Mouse (Mus musculus) telencephalon, adult 2 months (tissue): ENCODE measurements around the gene Foxp1.
A peak's percentile ranks its signal among the peaks of the same experiment; 100 is the strongest.

ENCODE experiments used
- DNase-seq: peaks from one replicate; pipeline ENCODE4 v3.0.0-alpha.2; 2011; ENCODE audit warnings: low read depth, low spot score

The Foxp1 gene

GRCm38 (mm10) chr6:99285026-99285425 is 237.5 kb downstream of the Foxp1 start:
- no peak for DNase-seq

GRCm38 (mm10) chr6:99284019-99284418 is 238.5 kb downstream of the Foxp1 start:
- no peak for DNase-seq

- no peak for DNase-seq
Observed at GRCm38 (mm10) chr6:99282866-99283657, 239.5 kb downstream of the Foxp1 start.

GRCm38 (mm10) chr6:99281433-99281832 is 241.1 kb downstream of the Foxp1 start:
- no peak for DNase-seq

- no peak for DNase-seq
Observed at GRCm38 (mm10) chr6:99280619-99281018, 241.9 kb downstream of the Foxp1 start.

- no peak for DNase-seq
Observed at GRCm38 (mm10) chr6:99277251-99277650, 245.3 kb downstream of the Foxp1 start.

- no peak for DNase-seq
Observed at GRCm38 (mm10) chr6:99276297-99276653, 246.2 kb downstream of the Foxp1 start.

- DNase-seq: no peak
Observed at GRCm38 (mm10) chr6:99275381-99276296, 246.9 kb downstream of the Foxp1 start.

GRCm38 (mm10) chr6:99274667-99275066 is 247.9 kb downstream of the Foxp1 start:
- no peak for DNase-seq

GRCm38 (mm10) chr6:99274222-99274621 is 248.3 kb downstream of the Foxp1 start:
- DNase-seq: no peak

- DNase-seq: no peak
Observed at GRCm38 (mm10) chr6:99273177-99273576, 249.3 kb downstream of the Foxp1 start.

- no peak for DNase-seq
Observed at GRCm38 (mm10) chr6:99272174-99272573, 250.3 kb downstream of the Foxp1 start.

- no peak for DNase-seq
Observed at GRCm38 (mm10) chr6:99271741-99272140, 250.8 kb downstream of the Foxp1 start.

- peak; percentile 75 for DNase-seq
Observed at GRCm38 (mm10) chr6:99269921-99270320, 252.6 kb downstream of the Foxp1 start.

- DNase-seq: no peak
Observed at GRCm38 (mm10) chr6:99268171-99269061, 254.1 kb downstream of the Foxp1 start.

GRCm38 (mm10) chr6:99265945-99266656 is 256.4 kb downstream of the Foxp1 start:
- peak; percentile 36 for DNase-seq

GRCm38 (mm10) chr6:99265173-99265572 is 257.3 kb downstream of the Foxp1 start:
- DNase-seq: no peak

GRCm38 (mm10) chr6:99264192-99265093 is 258.1 kb downstream of the Foxp1 start:
- no peak for DNase-seq

- DNase-seq: no peak
Observed at GRCm38 (mm10) chr6:99263886-99264185, 258.7 kb downstream of the Foxp1 start.
